Mouse (Mus musculus): ENCODE measurements at regions not wholly inside any gene's neighbourhood (a gene's known extent, or its start where the extent isn't known, plus 50 kb on each side); places are given as distances from the start of the nearest gene placed in this dataset.
A peak's percentile ranks its signal among the peaks of the same experiment; 100 is the strongest.

DNA sequence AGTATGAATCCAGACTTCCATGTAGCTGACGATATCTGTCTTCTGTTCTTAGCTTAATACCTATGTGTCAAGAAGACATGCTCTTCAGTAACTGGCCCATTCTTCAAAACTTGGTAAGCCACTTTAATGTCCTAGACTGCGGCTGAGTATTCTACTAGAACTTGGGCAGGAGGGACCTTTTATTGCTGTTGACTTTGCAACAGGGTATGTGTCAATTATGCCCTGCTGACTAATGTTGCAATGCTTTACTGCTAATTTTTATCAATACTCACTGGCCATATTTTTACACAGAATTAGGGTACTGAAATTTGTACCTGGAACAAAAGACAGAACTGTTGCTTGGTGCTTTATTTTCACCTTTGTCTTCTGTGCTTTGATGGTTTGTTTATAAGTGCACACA lies 746.9 kb downstream of the Ppargc1a start:
- Histone ChIP-seq H3K9me3 (no peaks in the 10 kb centered on the region), H3K27ac (no peak overlapping the region), H3K27me3 (ENCODE audit: insufficient read depth, poor library complexity, severe bottlenecking) (no peaks in the 10 kb centered on the region), H3K36me3 (no peaks in the 10 kb centered on the region), H3K4me1 (replicated peaks) (no peaks in the 10 kb centered on the region), H3K4me3 (no peak overlapping the region)
- DNase-seq (ENCODE audit: low spot score) = no peak
- 86% methylated on average over 2 of the region's 2 CpGs for WGBS

DNA sequence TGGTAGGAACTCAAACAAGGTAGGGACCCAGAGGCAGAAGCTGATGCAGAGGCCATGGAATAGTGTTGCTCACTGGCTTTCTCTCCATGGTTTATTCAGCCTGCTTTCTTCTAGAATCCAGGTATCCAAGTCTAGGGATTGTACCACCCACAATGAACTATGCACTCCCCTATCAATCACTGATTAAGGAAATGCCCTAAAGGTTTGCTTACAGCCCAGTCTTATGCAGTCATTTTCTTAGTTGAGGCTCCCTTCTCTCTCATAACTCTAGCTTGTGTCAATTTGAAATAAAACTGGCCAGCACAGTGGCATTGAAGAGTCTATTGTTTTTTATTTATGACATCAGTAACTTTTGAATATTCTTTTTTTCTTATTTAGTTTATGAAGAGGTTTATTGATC lies 747.6 kb downstream of the Ppargc1a start:
- Histone ChIP-seq H3K4me3 (no peak overlapping the region), H3K27me3 (ENCODE audit: insufficient read depth, poor library complexity, severe bottlenecking) (no peaks in the 10 kb centered on the region), H3K4me1 (replicated peaks) (no peaks in the 10 kb centered on the region), H3K9me3 (no peaks in the 10 kb centered on the region), H3K36me3 (no peaks in the 10 kb centered on the region), H3K27ac (no peak overlapping the region)
- DNase-seq (ENCODE audit: low spot score) = no peak

DNA sequence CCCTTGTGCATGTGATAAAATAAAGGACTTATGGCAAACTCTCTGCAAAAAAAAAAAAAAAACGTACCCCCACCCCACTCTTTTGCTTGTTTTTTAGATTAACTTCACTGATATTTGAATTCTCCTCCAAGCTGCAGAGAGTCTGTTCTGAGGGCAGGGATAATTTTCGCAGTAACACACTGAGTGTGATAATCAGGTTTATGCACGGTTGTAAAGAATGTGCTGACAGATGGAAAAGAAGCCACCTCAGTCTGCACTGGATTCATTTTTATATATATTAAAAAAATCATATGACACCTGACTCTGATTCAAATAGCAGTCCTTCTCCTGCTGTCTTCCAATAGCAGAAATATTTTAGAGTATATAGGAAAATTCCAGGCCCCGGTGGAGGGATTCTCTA lies 736.5 kb upstream of the Adgra3 start:
- Histone ChIP-seq H3K36me3 (no peaks in the 10 kb centered on the region), H3K9me3 (no peaks in the 10 kb centered on the region), H3K27me3 (ENCODE audit: insufficient read depth, poor library complexity, severe bottlenecking) (no peaks in the 10 kb centered on the region), H3K4me3 (no peak overlapping the region), H3K27ac (no peak overlapping the region), H3K4me1 (replicated peaks) (no peaks in the 10 kb centered on the region)
- DNase-seq (ENCODE audit: low spot score) = no peak
- WGBS = 71% methylated on average over 4 of the region's 4 CpGs

DNA sequence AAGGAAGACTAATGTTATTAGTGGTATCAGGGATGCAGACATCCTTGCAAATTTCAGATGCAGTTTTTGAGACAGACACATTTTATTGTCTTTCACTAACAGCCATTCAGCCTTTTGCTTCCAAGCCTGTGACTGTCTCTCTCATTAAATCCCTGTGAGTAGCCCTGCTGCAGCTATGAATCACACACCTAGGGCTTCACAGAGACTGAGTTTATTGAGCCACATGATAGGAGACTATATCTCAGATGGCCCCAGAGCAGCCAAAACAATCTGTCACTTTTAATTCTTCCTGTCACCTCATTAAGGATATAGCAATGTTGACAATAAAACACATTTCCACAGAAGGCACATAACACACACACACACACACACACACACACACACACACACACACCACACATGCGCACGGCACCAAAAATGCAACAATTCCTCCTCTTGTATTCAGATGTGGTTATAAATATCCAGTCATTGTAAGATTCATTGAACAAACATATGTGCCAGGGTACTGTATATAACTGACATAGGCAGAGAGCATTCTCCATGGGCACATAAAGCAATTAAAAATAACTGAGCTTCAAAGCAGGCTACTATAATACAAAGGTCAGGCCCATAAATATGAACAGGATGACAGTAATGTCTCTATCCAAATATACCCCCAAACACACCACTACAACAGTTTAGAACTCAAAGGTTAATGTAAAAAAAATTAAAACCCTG lies 735.8 kb upstream of the Adgra3 start:
- Histone ChIP-seq H3K36me3 (no peaks in the 10 kb centered on the region), H3K27ac (no peak overlapping the region), H3K27me3 (ENCODE audit: insufficient read depth, poor library complexity, severe bottlenecking) (no peaks in the 10 kb centered on the region), H3K9me3 (no peaks in the 10 kb centered on the region), H3K4me3 (no peak overlapping the region), H3K4me1 (replicated peaks) (no peaks in the 10 kb centered on the region)
- WGBS = 83% methylated on average over 2 of the region's 2 CpGs
- no peak for DNase-seq (ENCODE audit: low spot score)

DNA sequence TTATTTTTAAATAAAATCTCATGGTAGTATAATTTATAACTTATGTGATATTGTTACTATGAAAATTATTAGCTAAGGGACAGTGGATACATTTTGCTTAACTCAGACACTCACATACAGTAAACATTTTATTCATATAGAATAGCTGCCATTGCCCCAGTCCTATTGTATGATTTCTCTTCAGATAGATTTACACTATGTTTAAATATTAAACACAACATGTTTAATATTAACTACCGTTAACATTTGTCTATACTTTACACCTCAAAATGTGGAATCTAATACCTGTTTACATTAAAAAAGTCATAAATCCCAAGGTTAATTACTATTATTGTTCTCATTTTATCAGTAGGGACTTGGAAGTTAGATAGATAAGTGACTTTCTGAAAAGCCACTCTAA lies 734.8 kb upstream of the Adgra3 start:
- WGBS = 93% methylated on average over 1 of the region's 1 CpGs
- no peak overlapping the region for H3K4me3 ChIP-seq
- no peaks in the 10 kb centered on the region for H3K27me3 ChIP-seq (ENCODE audit: insufficient read depth, poor library complexity, severe bottlenecking)

DNA sequence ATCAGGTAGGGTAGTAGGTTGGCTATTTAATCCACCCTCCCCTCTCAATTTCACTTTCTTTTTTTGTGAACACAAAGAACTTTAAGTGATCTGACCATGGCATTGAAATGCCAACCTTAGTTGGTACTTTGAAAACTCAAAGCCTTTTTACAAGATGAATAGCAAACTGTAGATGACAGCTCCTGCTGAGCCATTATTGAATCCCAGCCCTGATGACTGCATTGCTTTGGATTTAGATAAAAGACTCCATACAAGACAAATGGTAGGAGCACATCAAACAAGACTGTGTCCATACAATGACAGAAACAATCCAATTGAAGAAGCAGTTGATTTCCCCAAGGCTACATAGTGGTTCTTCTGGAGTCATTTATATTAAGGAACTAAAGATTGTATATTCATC lies 726.5 kb upstream of the Adgra3 start:
- H3K9me3 ChIP-seq = no peaks in the 10 kb centered on the region
- H3K4me1 ChIP-seq (replicated peaks) = no peaks in the 10 kb centered on the region
- no peaks in the 10 kb centered on the region for H3K36me3 ChIP-seq
- H3K27me3 ChIP-seq (ENCODE audit: insufficient read depth, poor library complexity, severe bottlenecking) = no peaks in the 10 kb centered on the region
- DNase-seq (ENCODE audit: low spot score) = no peak
- H3K4me3 ChIP-seq = no peak overlapping the region
- H3K27ac ChIP-seq = no peak overlapping the region

More for the DNA sequence above, 734.8 kb upstream of the Adgra3 start:
- Histone ChIP-seq H3K27ac (no peak overlapping the region), H3K36me3 (no peaks in the 10 kb centered on the region), H3K9me3 (no peaks in the 10 kb centered on the region), H3K4me1 (replicated peaks) (no peaks in the 10 kb centered on the region)
- no peak for DNase-seq (ENCODE audit: low spot score)

GRCm38 (mm10) chr5:50779138-50779537 lies 720.3 kb upstream of the Adgra3 start:
- Histone ChIP-seq H3K36me3 (no peaks in the 10 kb centered on the region), H3K27me3 (ENCODE audit: insufficient read depth, poor library complexity, severe bottlenecking) (no peaks in the 10 kb centered on the region), H3K4me1 (replicated peaks) (no peaks in the 10 kb centered on the region), H3K4me3 (no peak overlapping the region), H3K27ac (no peak overlapping the region), H3K9me3 (no peaks in the 10 kb centered on the region)
- 54% methylated on average over 3 of the region's 3 CpGs for WGBS
- no peak for DNase-seq (ENCODE audit: low spot score)

GRCm38 (mm10) chr5:50778221-50778620 lies 719.4 kb upstream of the Adgra3 start:
- Histone ChIP-seq H3K27me3 (ENCODE audit: insufficient read depth, poor library complexity, severe bottlenecking) (no peaks in the 10 kb centered on the region), H3K9me3 (no peaks in the 10 kb centered on the region), H3K27ac (no peak overlapping the region), H3K36me3 (no peaks in the 10 kb centered on the region), H3K4me1 (replicated peaks) (no peaks in the 10 kb centered on the region), H3K4me3 (no peak overlapping the region)
- no peak for DNase-seq (ENCODE audit: low spot score)
- WGBS = 89% methylated on average over 6 of the region's 6 CpGs

- WGBS = 81% methylated on average over 5 of the region's 5 CpGs
- H3K4me3 ChIP-seq = no peak overlapping the region
- H3K27me3 ChIP-seq (ENCODE audit: insufficient read depth, poor library complexity, severe bottlenecking) = no peaks in the 10 kb centered on the region
- H3K27ac ChIP-seq = no peak overlapping the region
- no peaks in the 10 kb centered on the region for H3K36me3 ChIP-seq
- H3K4me1 ChIP-seq (replicated peaks) = no peaks in the 10 kb centered on the region
- no peaks in the 10 kb centered on the region for H3K9me3 ChIP-seq
- no peak for DNase-seq (ENCODE audit: low spot score)
Measured at GRCm38 (mm10) chr5:50762261-50762660, 703.5 kb upstream of the Adgra3 start.

GRCm38 (mm10) chr5:50760386-50760785 lies 701.6 kb upstream of the Adgra3 start:
- no peaks in the 10 kb centered on the region for H3K9me3 ChIP-seq
- no peak overlapping the region for H3K4me3 ChIP-seq
- DNase-seq (ENCODE audit: low spot score) = no peak
- no peaks in the 10 kb centered on the region for H3K36me3 ChIP-seq
- 83% methylated on average over 3 of the region's 3 CpGs for WGBS
- H3K27ac ChIP-seq = no peak overlapping the region
- no peaks in the 10 kb centered on the region for H3K27me3 ChIP-seq (ENCODE audit: insufficient read depth, poor library complexity, severe bottlenecking)
- H3K4me1 ChIP-seq (replicated peaks) = no peaks in the 10 kb centered on the region

- Histone ChIP-seq H3K36me3 (no peaks in the 10 kb centered on the region), H3K4me1 (replicated peaks) (no peaks in the 10 kb centered on the region), H3K27me3 (ENCODE audit: insufficient read depth, poor library complexity, severe bottlenecking) (no peaks in the 10 kb centered on the region), H3K27ac (no peak overlapping the region), H3K9me3 (no peaks in the 10 kb centered on the region), H3K4me3 (no peak overlapping the region)
- DNase-seq (ENCODE audit: low spot score) = peak; percentile 23
- 55% methylated on average over 1 of the region's 1 CpGs for WGBS
Measured at GRCm38 (mm10) chr5:50752766-50753165, 694.0 kb upstream of the Adgra3 start.

- Histone ChIP-seq H3K9me3 (no peaks in the 10 kb centered on the region), H3K36me3 (no peaks in the 10 kb centered on the region), H3K4me3 (no peak overlapping the region), H3K27me3 (ENCODE audit: insufficient read depth, poor library complexity, severe bottlenecking) (no peaks in the 10 kb centered on the region), H3K27ac (no peak overlapping the region), H3K4me1 (replicated peaks) (no peaks in the 10 kb centered on the region)
- DNase-seq (ENCODE audit: low spot score) = no peak
- 81% methylated on average over 3 of the region's 3 CpGs for WGBS
Measured at GRCm38 (mm10) chr5:50751358-50751757, 692.6 kb upstream of the Adgra3 start.

- no peaks in the 10 kb centered on the region for H3K36me3 ChIP-seq
- DNase-seq (ENCODE audit: low spot score) = no peak
- H3K27ac ChIP-seq = no peak overlapping the region
- H3K9me3 ChIP-seq = no peaks in the 10 kb centered on the region
- H3K4me1 ChIP-seq (replicated peaks) = no peaks in the 10 kb centered on the region
- 82% methylated on average over 5 of the region's 5 CpGs for WGBS
- H3K4me3 ChIP-seq = no peak overlapping the region
- no peaks in the 10 kb centered on the region for H3K27me3 ChIP-seq (ENCODE audit: insufficient read depth, poor library complexity, severe bottlenecking)
Measured at GRCm38 (mm10) chr5:50743030-50743429, 684.2 kb upstream of the Adgra3 start.

DNA sequence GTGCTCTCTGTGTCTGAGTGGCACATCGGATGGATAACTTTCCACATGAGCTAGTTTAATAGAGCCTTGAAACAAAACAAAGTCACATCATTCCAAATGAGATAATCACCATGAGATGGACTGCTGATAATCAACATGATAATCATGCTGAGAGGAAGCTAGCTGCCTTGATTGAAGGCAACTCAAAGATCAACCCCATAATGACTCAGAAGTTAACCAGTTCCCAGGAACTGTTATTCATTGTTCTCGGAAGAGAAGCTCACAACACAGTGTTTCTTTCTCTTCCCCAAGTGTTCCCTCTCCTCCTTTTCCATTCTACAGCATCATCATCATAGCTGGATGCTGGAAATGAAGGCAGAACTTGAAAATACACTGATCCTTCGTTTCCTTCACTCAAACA lies 674.9 kb upstream of the Adgra3 start:
- H3K9me3 ChIP-seq = no peaks in the 10 kb centered on the region
- H3K4me1 ChIP-seq (replicated peaks) = no peaks in the 10 kb centered on the region
- H3K27me3 ChIP-seq (ENCODE audit: insufficient read depth, poor library complexity, severe bottlenecking) = no peaks in the 10 kb centered on the region
- no peak for DNase-seq (ENCODE audit: low spot score)
- no peaks in the 10 kb centered on the region for H3K36me3 ChIP-seq
- 73% methylated on average over 3 of the region's 3 CpGs for WGBS
- H3K4me3 ChIP-seq = no peak overlapping the region
- H3K27ac ChIP-seq = no peak overlapping the region

Measured in hindbrain, embryonic 10.5 days (tissue).